ENCODE assay signal across 11 mouse cellular contexts in genomic region chr12:81146417-81147180, GRCm38 (mm10).
DNase-seq lines count a peak whose midpoint lies in the region; ATAC-seq and TF ChIP-seq lines count a peak whose summit lies in the region.
"Had no signal": no experiment of that assay in that cellular context is flagged by ENCODE, and none has a peak within 500 bp of the region (broad histone marks: within the 10 kb centered on the region; RNA-seq: fewer than 3 reads in every experiment).

No protein-coding gene starts in this region.

- H3K4me3 ChIP-seq in limb, embryonic 12.5 days (replicated peaks): no peak overlapping the region
- no peak overlapping the region for H3K4me3 ChIP-seq in limb, embryonic 10.5 days
- no peak overlapping the region for H3K4me3 ChIP-seq in hindbrain, embryonic 13.5 days
- H3K4me3 ChIP-seq in midbrain, postnatal 0 days (ENCODE audit: low read depth, low read length): no peak overlapping the region
- H3K4me3 ChIP-seq: heart, adult 2 months had no signal

- H3K27ac ChIP-seq in limb, embryonic 12.5 days: no peak overlapping the region
- no peak overlapping the region for H3K27ac ChIP-seq in limb, embryonic 10.5 days
- peak overlapping the region; percentile 37; the same call in 1 of the 2 replicates for H3K27ac ChIP-seq in hindbrain, embryonic 13.5 days
- H3K27ac ChIP-seq in midbrain, postnatal 0 days (ENCODE audit: low read depth, low read length): no peak overlapping the region
- H3K27ac ChIP-seq: heart, adult 2 months had no signal

- no peak overlapping the region for H3K9ac ChIP-seq in limb, embryonic 12.5 days (replicated peaks)
- no peak overlapping the region for H3K9ac ChIP-seq in hindbrain, embryonic 13.5 days
- H3K9ac ChIP-seq in midbrain, postnatal 0 days (replicated peaks; ENCODE audit: low read length, poor library complexity, severe bottlenecking): no peak overlapping the region

- TF ChIP-seq CTCF in midbrain, postnatal 0 days (IDR thresholded peaks at IDR 0.05): no peak

- DNase-seq in limb, embryonic 10.5 days (ENCODE audit: low spot score): no peak
- peak; percentile 65 for DNase-seq in embryo, embryonic 10.5 days (ENCODE audit: low spot score)
- DNase-seq in midbrain, postnatal 0 days (ENCODE audit: low spot score): peak; percentile 73
- no peak for DNase-seq in cerebellum, postnatal 14 days
- no peak for DNase-seq in right cerebral cortex, postnatal 4 days
- no peak for DNase-seq in thymus, postnatal 0 days (ENCODE audit: low spot score)
- DNase-seq: cerebellum, postnatal 25 days; heart, adult 2 months; kidney, postnatal 14 days had no signal

- 63% methylated on average over 10 of the region's 10 CpGs for WGBS in limb, embryonic 12.5 days
- WGBS in limb, embryonic 10.5 days: 76% methylated on average over 10 of the region's 10 CpGs
- 11% methylated on average over 10 of the region's 10 CpGs for WGBS in hindbrain, embryonic 13.5 days
- WGBS in midbrain, postnatal 0 days: 23% methylated on average over 10 of the region's 10 CpGs

- peaks cover 8% of the 10 kb centered on the region for H3K4me1 ChIP-seq in limb, embryonic 12.5 days (replicated peaks)
- H3K4me1 ChIP-seq in limb, embryonic 10.5 days: peaks cover 17% of the 10 kb centered on the region
- H3K4me1 ChIP-seq in hindbrain, embryonic 13.5 days (replicated peaks): peaks cover 15% of the 10 kb centered on the region; the same call in 1 of the 2 replicates
- H3K4me1 ChIP-seq in midbrain, postnatal 0 days (ENCODE audit: insufficient read depth, low read length): no peaks in the 10 kb centered on the region

- no peaks in the 10 kb centered on the region for H3K36me3 ChIP-seq in limb, embryonic 12.5 days
- 0 out of 2 replicates have a peak, but pooled peaks cover 4% of the 10 kb centered on the region for H3K36me3 ChIP-seq in limb, embryonic 10.5 days
- H3K36me3 ChIP-seq in hindbrain, embryonic 13.5 days: no peaks in the 10 kb centered on the region
- no peaks in the 10 kb centered on the region for H3K36me3 ChIP-seq in midbrain, postnatal 0 days (ENCODE audit: insufficient read depth, low read length)

- no peak overlapping the region for H3K4me2 ChIP-seq in limb, embryonic 12.5 days
- no peak overlapping the region for H3K4me2 ChIP-seq in hindbrain, embryonic 13.5 days
- no peak overlapping the region for H3K4me2 ChIP-seq in midbrain, postnatal 0 days (ENCODE audit: low read depth, low read length, poor library complexity, severe bottlenecking)

- no peaks in the 10 kb centered on the region for H3K27me3 ChIP-seq in limb, embryonic 12.5 days
- no peaks in the 10 kb centered on the region for H3K27me3 ChIP-seq in limb, embryonic 10.5 days (ENCODE audit: low read depth, poor library complexity, severe bottlenecking)
- peaks cover 26% of the 10 kb centered on the region for H3K27me3 ChIP-seq in hindbrain, embryonic 13.5 days
- no peaks in the 10 kb centered on the region for H3K27me3 ChIP-seq in midbrain, postnatal 0 days (ENCODE audit: insufficient read depth, low read length)

- 0 out of 2 replicates have a peak, but pooled peaks have one; percentile 20 for ATAC-seq in limb, embryonic 12.5 days (ENCODE audit: insufficient number of reproducible peaks, insufficient read depth, low FRiP score, low TSS enrichment, low read depth)
- peak; percentile 80 for ATAC-seq in hindbrain, embryonic 13.5 days (ENCODE audit: low FRiP score)
- peak; percentile 68 for ATAC-seq in midbrain, postnatal 0 days (ENCODE audit: low FRiP score)

- H3K9me3 ChIP-seq in limb, embryonic 12.5 days: no peaks in the 10 kb centered on the region
- H3K9me3 ChIP-seq in limb, embryonic 10.5 days (replicated peaks): no peaks in the 10 kb centered on the region
- H3K9me3 ChIP-seq in hindbrain, embryonic 13.5 days: no peaks in the 10 kb centered on the region
- H3K9me3 ChIP-seq in midbrain, postnatal 0 days (ENCODE audit: low read length): no peaks in the 10 kb centered on the region

Comparison
In these comparisons a context has a peak if more than half of its experiments do, and no peak if none do; other contexts are left out.
1. ATAC-seq: peak in every context shown above with its lines; median percentile 80 in hindbrain, embryonic 13.5 days; 68 in midbrain, postnatal 0 days; 20 in limb, embryonic 12.5 days.
2. DNase-seq: peak in embryo, embryonic 10.5 days (single experiment) and midbrain, postnatal 0 days (single experiment); none in limb, embryonic 10.5 days (single experiment), cerebellum, postnatal 14 days (0 of 2), right cerebral cortex, postnatal 4 days (single experiment) and thymus, postnatal 0 days (single experiment).